Mouse (Mus musculus) urinary bladder, postnatal 25 days (tissue): ENCODE measurements around the gene Ddx49.

Experiments
- DNase-seq: peaks from one replicate; pipeline ENCODE4 v3.0.0; 2022; ENCODE audit warnings: low spot score

Ddx49 gene

DNA sequence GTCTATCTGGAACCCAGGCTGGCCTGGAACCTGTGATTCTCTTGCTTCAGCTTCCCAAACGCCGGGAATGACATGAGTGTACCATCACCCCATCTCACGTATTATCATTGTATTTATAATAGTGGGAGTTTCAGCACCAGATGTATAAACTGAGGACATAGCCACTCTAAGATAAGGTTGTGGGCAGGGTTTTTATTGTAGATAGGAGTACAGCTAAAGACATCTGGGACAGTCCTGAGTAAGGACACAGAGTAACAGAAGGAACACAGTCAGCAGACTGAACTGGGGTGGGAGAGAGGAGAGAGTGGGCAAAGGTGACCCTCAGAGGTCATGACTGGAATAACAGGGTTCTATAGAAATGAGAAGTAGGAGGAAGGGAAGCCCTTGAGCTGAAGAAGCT is 34.6 kb downstream of the Ddx49 start:
- DNase-seq, result no peak

DNA sequence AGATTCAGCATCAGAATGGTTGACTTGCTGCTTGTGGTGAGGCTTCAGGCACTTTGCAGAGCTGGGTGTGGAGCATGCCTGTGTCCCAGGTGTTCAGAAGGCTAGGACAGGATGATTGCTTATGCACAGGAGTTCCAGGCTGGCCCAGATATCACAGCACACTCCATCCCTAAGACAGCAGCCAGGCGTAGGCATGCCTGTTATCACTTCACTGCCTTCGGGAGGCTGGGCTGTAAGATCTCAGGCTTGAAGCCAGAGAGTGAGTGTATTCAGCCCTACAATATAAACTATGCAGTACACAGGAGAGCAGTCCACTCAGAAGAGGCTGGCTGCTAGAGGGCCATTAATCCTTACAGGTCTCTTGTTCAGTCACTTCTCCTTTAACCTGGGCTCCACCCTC is 43.2 kb downstream of the Ddx49 start:
- no peak for DNase-seq

DNA sequence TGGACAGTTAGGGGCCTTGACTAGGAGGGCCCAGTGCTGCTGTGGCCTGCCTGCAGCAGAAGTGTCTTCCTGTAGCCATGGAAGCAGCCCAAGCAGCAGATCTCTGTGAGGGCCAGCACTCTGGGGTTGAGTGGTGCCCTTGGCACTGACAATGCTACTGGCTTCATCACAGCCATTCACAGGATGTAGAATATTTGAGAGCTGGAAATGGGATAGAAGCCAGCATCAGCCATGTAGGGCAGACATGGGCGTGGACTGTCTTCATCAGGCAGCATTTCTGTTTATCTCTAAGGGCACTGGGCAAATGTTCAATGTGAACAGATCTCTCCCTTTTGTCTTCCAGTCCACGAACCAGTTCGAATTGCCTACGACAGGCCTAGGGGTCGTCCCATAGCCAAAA is 43.7 kb downstream of the Ddx49 start:
- no peak for DNase-seq

DNA sequence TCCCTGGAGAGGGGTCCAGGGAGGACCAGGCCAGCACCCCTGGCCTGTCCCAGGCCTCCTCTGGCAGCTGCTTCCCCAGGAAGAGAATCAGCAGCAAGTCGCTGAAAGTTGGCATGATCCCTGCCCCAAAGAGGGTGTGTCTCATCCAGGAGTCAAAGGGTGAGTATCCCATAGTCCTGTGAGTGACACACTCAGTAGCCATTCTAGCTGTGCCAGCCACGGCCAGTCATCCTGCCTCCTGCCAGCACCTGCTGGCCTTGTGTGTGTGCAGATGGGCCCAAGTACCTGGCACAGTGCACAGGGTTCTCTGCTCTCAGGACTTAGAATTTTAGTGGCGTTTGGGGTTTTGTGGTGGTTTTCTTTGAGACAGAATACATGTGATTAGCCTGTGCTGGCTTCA is 44.8 kb downstream of the Ddx49 start:
- no peak for DNase-seq

DNA sequence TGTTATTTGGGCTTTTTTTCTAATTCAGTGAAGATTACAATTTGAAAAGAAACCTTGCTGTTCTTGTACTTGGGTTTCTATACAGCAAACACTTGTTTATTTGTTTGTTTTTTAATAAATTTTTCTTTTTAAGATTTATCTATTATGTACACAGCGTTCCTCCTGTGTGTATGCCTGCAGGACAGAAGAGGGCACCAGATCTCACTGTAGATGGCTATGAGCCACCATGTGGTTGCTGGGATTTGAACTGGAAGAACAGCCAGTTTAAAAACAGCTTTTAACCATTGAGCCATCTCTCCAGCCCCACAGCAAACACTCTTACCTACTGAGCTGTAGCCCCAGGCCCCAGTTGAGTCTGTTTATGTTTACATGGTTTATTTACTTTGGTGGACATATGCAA is 47.7 kb downstream of the Ddx49 start:
- no peak for DNase-seq

DNA sequence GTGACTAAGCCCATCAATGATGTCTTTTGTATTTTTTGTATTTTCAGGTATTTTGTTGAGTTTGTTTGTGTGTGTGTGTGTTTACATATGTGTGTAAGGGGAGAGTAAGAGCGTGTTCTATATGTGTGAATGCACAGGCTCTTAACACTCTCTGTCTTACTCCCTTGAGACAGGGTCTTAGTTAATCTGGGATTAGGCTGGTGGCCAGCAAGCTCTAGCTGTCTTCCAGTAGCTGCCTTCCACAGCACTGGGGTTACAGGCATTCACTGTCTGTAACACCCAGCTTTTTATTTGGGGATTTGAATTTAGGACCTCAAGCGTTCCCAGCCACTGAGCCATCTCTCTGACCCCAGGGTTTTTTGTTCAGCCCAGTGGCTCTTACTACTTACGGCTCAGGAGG is 54.4 kb downstream of the Ddx49 start:
- no peak for DNase-seq

DNA sequence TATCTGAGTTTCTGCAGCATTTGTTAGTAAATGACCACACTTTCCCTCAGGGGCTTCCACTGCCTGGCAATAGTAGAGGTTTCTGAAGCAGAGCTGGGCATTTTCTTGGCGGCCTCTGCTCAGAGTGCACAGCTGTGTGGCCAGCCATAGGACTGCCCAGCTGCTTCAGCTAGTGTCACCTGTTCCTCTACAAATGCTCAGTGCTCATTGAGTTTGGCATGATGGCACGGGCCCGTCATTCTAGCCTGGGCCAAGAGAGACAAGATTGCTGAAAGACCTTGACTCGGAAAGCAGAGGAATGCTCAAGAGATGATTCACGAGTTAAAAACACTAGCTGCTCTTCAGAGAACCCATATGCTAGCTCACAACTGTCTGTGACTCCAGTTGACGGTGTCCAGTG is 55.7 kb downstream of the Ddx49 start:
- DNase-seq, result no peak
